Comparison of ENCODE assay signal across 15 mouse cellular contexts in genomic region chr4:46131791-46132190, GRCm38 (mm10).
"Had no signal": no experiment of that assay in that cellular context is flagged by ENCODE, and none has a peak within 500 bp of the region (broad histone marks: within the 10 kb centered on the region; RNA-seq: fewer than 3 reads in every experiment).

No protein-coding gene starts in this region.

- DNase-seq: gastrocnemius, postnatal 14 days; gastrocnemius, postnatal 36 days; heart, adult 2 months; heart, postnatal 14 days; heart, postnatal 36 days; kidney, adult 11 months; kidney, adult 2 months; kidney, adult 9 months; kidney, postnatal 14 days; kidney, postnatal 36 days; layer of hippocampus, adult 9-11 months; layer of hippocampus, postnatal 36 days; left cerebral cortex, postnatal 4 days had no signal

- ATAC-seq: hindbrain, postnatal 0 days; intestine, embryonic 16.5 days had no signal
